Comparison of ENCODE assay signal across 18 mouse cellular contexts in the genomic region with DNA sequence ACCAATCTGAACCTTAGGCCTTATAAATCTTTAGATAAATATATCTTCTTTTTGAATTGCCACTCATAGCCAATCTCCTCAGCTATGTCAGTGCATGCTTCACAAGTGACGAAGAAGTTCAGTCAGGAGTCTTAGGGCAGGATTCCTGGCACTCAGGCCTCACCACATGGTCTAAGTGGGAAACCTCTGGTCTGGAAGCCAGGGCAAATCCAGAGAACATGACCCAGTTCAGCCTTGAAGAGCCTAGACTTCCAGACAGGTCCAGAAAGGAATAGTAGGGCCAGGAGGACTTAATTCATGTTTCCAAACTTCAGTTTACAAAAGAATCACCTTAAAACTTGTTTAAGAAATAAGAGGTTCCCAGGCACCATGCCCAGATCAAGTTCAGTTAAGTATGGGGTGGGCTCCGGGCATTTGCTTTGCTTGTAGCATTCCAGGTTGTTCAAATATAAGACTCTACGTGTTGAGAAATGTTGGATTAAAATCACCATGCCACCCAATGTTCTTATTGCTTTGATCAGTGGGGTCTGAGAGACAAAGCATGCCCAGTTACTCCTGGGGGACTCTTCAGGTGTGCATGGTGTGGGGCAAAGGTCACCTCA.
"Had no signal": no experiment of that assay in that cellular context is flagged by ENCODE, and none has a peak within 500 bp of the region (broad histone marks: within the 10 kb centered on the region; RNA-seq: fewer than 3 reads in every experiment).

No protein-coding gene starts in this region.

- H3K4me3 ChIP-seq: layer of hippocampus, adult 2 months; liver, embryonic 13.5 days; megakaryocyte, embryonic 14.5 days; midbrain, embryonic 10.5 days; midbrain, embryonic 13.5 days; myocyte; neural tube, embryonic 13.5 days; stomach, embryonic 15.5 days had no signal

- H3K9ac ChIP-seq: liver, embryonic 13.5 days; midbrain, embryonic 13.5 days; neural tube, embryonic 13.5 days; stomach, embryonic 15.5 days had no signal

- H3K4me1 ChIP-seq: liver, embryonic 13.5 days; megakaryocyte, embryonic 14.5 days; stomach, embryonic 15.5 days had no signal

- H3K9me3 ChIP-seq: liver, embryonic 13.5 days; megakaryocyte, embryonic 14.5 days; midbrain, embryonic 10.5 days; midbrain, embryonic 13.5 days; neural tube, embryonic 13.5 days; stomach, embryonic 15.5 days had no signal

- DNase-seq: kidney, adult 2 months; kidney, postnatal 25 days; layer of hippocampus, adult 9-11 months; liver, embryonic 13.5 days; retina, postnatal 1 day; right cerebral cortex, postnatal 25 days; spleen, adult 18-20 months; thymus, postnatal 36 days had no signal

- H3K27me3 ChIP-seq: liver, embryonic 13.5 days; megakaryocyte, embryonic 14.5 days; midbrain, embryonic 13.5 days; neural tube, embryonic 13.5 days; stomach, embryonic 15.5 days had no signal

- H3K4me2 ChIP-seq: liver, embryonic 13.5 days; midbrain, embryonic 13.5 days; neural tube, embryonic 13.5 days; stomach, embryonic 15.5 days had no signal

- ATAC-seq: intestine, postnatal 0 days; midbrain, embryonic 13.5 days; midbrain, embryonic 16.5 days had no signal

- H3K27ac ChIP-seq: kidney, postnatal 0 days; layer of hippocampus, adult 2 months; liver, embryonic 13.5 days; midbrain, embryonic 10.5 days; midbrain, embryonic 13.5 days; neural tube, embryonic 13.5 days; stomach, embryonic 15.5 days had no signal

- H3K36me3 ChIP-seq: liver, embryonic 13.5 days; midbrain, embryonic 10.5 days; midbrain, embryonic 13.5 days; neural tube, embryonic 13.5 days; stomach, embryonic 15.5 days had no signal
